Mouse (Mus musculus) heart, embryonic 12.5 days (tissue): ENCODE measurements around the gene Tmem150a. TPM values are rescaled to one million over a fixed set of nuclear protein-coding genes. Genes with fewer than 3 reads are reported as not detected.
A peak's percentile ranks its signal among the peaks of the same experiment; 100 is the strongest.

ENCODE experiments used
- ATAC-seq: fragments of 200-750 bp; cut with Nextera tagmentation; 2 replicates; pipeline ENCODE4 v1.8.0; 2017; ENCODE audit warnings: moderate TSS enrichment, moderate library complexity; ENCODE audit not compliant: insufficient number of reproducible peaks, low FRiP score
- H3K27ac ChIP-seq: fragments of 300-500 bp; sonication (generic); 2 replicates; pipeline ENCODE4 v1.5.1; 2016; ENCODE audit warnings: mild to moderate bottlenecking, moderate library complexity; ENCODE audit not compliant: poor library complexity, severe bottlenecking
- H3K27me3 ChIP-seq: fragments of 300-500 bp; sonication (generic); replicated peaks from 2 replicates; pipeline ENCODE4 v1.6.1; 2016; ENCODE audit warnings: mild to moderate bottlenecking, moderate library complexity
- H3K36me3 ChIP-seq: fragments of 300-500 bp; sonication (generic); 2 replicates; pipeline ENCODE4 v1.6.1; 2016; ENCODE audit warnings: mild to moderate bottlenecking, moderate library complexity
- H3K4me1 ChIP-seq: fragments of 300-500 bp; sonication (generic); replicated peaks from 2 replicates; pipeline ENCODE4 v1.6.1; 2016; ENCODE audit warnings: mild to moderate bottlenecking
- H3K4me2 ChIP-seq: fragments of 300-500 bp; sonication (generic); 2 replicates; pipeline ENCODE4 v1.6.1; 2016; ENCODE audit warnings: mild to moderate bottlenecking, moderate library complexity
- H3K4me3 ChIP-seq: fragments of 300-500 bp; sonication (generic); 2 replicates; pipeline ENCODE4 v1.5.1; 2016; ENCODE audit warnings: mild to moderate bottlenecking
- H3K9ac ChIP-seq: fragments of 300-500 bp; sonication (generic); 2 replicates; pipeline ENCODE4 v1.6.1; 2016; ENCODE audit warnings: mild to moderate bottlenecking, moderate library complexity
- H3K9me3 ChIP-seq: fragments of 300-500 bp; sonication (generic); replicated peaks from 2 replicates; pipeline ENCODE4 v1.6.1; 2016; ENCODE audit warnings: mild to moderate bottlenecking, moderate library complexity
- WGBS: fragments of 180-500 bp; shearing (Covaris S2); methylation state at CpG from one replicate; pipeline ENCODE4 v1.1.7; 2016; 5-methylcytosine and 5-hydroxymethylcytosine counted together
- polyA plus RNA-seq: library from polyadenylated mRNA; unstranded; fragments of >200 nt; fragmentation: Nextera tagmentation; extraction: Ambion mirVana; gene quantifications from 2 replicates; pipeline ENCODE4 v1.2.1, GENCODE M21; 2016

Gene Tmem150a
- polyA plus RNA-seq, 1 experiment from 2014 or later, result 13.5 TPM

DNA sequence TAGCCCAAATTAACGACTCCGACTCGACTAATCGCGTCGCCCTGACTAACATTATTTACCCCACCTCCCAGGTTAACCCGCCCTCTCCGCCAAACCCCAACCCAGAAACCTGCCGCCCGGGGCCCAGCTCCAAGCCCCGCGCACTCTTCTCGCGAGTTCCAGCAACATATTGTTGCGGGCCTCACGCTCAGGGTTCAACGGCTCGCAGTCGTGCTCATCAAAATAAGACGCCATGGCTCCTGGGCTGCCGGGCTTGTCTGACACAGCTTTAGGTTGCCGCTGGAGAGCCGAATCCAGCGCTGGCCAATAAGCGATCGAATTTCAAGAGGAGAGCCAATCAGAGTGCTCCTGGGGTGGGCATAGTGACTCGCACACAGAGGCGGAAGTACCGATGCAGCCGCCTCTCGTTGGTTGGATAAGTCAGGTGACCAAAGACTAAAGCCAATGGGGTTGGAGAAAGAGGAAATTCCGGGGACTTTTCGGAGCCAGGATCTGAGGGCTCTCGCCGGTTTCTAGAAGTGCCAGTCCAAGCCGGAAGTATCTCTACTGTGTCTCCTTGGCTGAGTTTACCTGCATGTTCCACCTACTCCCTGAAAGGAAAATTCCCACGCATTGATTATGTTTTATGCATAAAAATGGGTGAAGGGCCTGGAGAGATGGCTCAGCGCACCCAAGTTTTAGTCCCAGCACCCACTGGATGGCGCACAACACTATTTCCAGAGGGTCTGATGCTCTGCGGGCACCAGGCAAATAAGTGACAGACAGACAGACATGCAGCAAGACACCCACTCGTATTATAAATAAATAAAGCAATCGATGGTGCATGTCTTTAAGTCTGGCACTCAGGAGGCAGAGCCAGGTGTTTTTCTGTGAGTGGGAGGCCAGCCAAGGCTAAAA is 7.1 kb downstream of the Tmem150a start:
- Histone ChIP-seq H3K27ac (peak overlapping the region; percentile 78), H3K4me2 (peak overlapping the region; percentile 84), H3K36me3 (peaks cover 29% of the 10 kb centered on the region), H3K4me3 (peak overlapping the region; percentile 85), H3K9ac (peak overlapping the region; percentile 87), H3K4me1 (peaks cover 26% of the 10 kb centered on the region), H3K27me3 (no peaks in the 10 kb centered on the region), H3K9me3 (no peaks in the 10 kb centered on the region)
- WGBS, result under 1% methylated on average over 42 of the region's 42 CpGs
- peak; percentile 98 for ATAC-seq

DNA sequence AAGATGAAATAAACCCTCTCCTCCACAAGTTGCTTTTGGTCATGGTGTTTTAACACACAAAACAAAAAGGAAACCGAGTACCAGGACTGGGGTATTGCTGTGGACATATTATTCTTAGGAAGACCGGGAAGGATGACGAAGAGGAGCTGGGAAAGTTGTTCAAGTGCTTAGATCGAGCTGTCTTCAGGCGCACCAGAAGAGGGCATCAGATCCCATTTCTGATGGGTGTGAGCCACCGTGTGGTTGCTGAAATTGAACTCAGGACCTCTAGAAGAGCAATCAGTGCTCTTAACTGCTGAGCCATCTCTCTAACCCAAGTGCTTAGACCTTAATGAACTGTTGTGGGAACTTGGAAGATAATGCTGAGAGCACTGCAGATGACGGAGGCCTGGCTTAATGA is 8.8 kb downstream of the Tmem150a start:
- no peak for ATAC-seq
- Histone ChIP-seq H3K4me2 (no peak overlapping the region), H3K27me3 (no peaks in the 10 kb centered on the region), H3K9me3 (no peaks in the 10 kb centered on the region), H3K36me3 (peaks cover 24% of the 10 kb centered on the region), H3K4me1 (peaks cover 17% of the 10 kb centered on the region), H3K27ac (no peak overlapping the region), H3K9ac (no peak overlapping the region), H3K4me3 (no peak overlapping the region)
- 39% methylated on average over 7 of the region's 7 CpGs for WGBS

DNA sequence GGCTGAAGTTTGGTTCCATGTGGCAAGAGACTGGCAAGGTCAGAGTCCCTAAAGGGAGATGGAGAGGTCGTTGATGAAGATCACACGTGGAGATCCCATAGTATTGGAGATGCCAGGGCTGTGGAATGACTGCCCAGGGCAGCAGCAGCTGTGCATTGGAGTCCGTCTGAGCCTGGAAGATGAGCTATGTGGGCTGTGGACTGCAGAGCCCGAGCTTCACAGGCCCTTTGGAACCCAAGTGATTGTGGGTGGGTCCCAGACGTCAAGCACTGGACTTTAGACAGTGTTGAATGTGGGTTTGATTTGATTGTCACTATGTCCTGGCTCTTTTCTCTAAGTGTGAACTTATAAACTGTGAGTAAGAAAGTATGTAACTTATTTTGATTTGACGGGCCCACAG is 9.7 kb downstream of the Tmem150a start:
- no peak overlapping the region for H3K27ac ChIP-seq
- ATAC-seq, result no peak
- H3K36me3 ChIP-seq, result peaks cover 16% of the 10 kb centered on the region
- H3K4me2 ChIP-seq, result no peak overlapping the region
- H3K9ac ChIP-seq, result no peak overlapping the region
- H3K4me3 ChIP-seq, result no peak overlapping the region
- peaks cover 23% of the 10 kb centered on the region for H3K4me1 ChIP-seq
- H3K27me3 ChIP-seq, result no peaks in the 10 kb centered on the region
- 68% methylated on average over 6 of the region's 6 CpGs for WGBS
- no peaks in the 10 kb centered on the region for H3K9me3 ChIP-seq

DNA sequence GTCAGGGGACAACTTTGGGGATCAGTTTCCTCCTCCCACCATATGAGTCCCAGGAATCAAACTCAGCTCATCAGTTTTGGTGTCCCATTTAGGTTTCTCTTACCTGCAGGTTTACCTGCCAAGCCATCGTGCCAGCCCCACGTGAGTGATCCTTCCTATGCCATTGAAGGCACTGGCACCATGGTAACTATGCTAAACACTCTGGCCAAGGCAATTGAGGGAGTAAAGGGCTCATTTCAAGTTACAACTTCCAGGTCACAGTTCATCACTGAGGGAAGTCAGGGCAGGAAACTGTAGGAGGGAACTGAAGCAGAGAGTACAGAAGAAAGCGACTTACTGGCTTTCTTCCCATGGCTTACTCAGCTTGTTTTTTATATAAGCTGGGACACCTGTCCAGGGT is 11.1 kb downstream of the Tmem150a start:
- Histone ChIP-seq H3K9me3 (no peaks in the 10 kb centered on the region), H3K27me3 (no peaks in the 10 kb centered on the region), H3K9ac (no peak overlapping the region), H3K4me1 (peaks cover 24% of the 10 kb centered on the region), H3K36me3 (peaks cover 9% of the 10 kb centered on the region), H3K27ac (no peak overlapping the region), H3K4me2 (no peak overlapping the region), H3K4me3 (no peak overlapping the region)
- 59% methylated on average over 3 of the region's 3 CpGs for WGBS
- no peak for ATAC-seq

DNA sequence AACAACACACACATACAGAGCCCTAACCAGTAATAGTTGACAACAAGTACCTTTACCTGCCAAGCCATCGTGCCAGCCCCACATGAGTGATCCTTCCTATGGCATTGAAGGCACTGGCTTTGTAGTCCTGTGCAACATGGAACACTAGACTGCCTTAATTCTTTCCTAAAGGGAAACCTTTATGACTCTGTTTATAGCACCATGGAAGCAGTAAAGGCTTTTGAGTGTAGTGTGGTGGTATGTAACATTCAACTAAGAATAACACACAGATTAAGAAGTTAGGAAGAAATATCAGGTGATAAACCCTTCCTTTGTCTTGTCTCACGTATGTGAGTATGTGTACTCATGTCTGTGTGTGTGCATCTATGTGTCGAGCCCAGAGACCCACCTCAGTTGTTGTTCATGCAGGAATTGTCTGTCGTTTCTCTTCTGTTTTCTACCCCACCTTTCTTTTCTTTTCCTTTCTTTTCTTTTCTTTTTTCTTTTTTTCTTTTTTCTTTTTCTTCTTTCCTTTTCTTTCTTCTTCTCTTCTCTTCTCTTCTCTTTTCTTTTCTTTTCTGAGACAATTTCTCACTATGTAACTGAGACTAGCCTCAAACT is 11.7 kb downstream of the Tmem150a start, which contains the start of gene Rnf181:
Gene Rnf181, minus strand, starts transcription at position 113 of the 600 bp plus-strand sequence.
- no peak within 1 kb of the TSS for H3K4me3 ChIP-seq
- peaks cover 24% of the 10 kb centered on the region for H3K4me1 ChIP-seq
- 68% methylated on average over 4 of the region's 4 CpGs for WGBS
- H3K27me3 ChIP-seq, result no peaks in the 10 kb centered on the region
- peaks cover 9% of the 10 kb centered on the region for H3K36me3 ChIP-seq
- H3K9me3 ChIP-seq, result no peaks in the 10 kb centered on the region
- no peak within 1 kb of the TSS for H3K27ac ChIP-seq
- ATAC-seq, result no peak
- H3K9ac ChIP-seq, result no peak within 1 kb of the TSS
- no peak within 1 kb of the TSS for H3K4me2 ChIP-seq

DNA sequence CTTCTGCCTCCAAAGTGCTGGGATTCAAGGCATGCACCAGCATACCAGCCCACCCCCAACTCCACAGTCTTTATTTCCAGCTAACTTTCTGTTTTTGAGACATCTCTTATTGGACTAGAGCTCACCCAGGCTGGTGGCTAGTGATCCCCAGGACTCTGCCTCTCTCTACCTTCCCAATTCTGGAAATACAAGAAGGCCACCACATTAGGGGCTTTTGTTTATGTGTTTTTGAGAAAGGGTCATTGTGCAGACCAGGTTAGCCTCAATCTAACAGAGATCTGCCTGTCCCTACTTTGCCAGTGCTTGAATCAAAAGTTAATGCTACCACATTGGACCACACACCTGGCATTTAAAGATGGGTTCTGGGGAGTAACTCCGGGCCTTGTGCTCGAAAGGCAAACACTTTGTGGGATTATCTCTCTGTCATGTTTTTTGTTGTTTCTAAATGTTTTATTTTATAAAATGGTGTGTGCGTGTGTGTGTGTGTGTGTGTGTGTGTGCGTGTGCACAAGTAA is 12.3 kb downstream of the Tmem150a start:
- WGBS, result 71% methylated on average over 4 of the region's 4 CpGs

DNA sequence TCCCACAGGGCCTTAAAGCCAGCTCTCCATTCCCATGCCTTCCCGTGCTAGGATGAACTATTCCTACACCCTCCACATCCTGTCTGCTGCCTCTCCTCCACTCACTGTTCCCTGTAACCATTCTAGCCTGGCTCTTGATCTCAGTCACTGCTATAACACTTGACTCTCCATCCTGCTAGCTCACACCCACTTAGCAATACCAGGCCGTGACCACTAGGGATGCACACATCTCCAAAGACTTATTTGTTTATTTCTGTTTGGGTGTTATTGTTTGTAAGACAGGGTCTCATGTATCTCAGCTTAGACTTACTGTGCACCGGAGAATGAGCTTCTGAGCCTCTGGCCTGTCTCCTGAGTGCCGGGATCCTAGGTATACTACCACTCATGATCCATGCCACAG is 14.3 kb downstream of the Tmem150a start:
- H3K4me2 ChIP-seq, result no peak overlapping the region
- H3K9ac ChIP-seq, result no peak overlapping the region
- 74% methylated on average over 4 of the region's 4 CpGs for WGBS
- no peaks in the 10 kb centered on the region for H3K9me3 ChIP-seq
- H3K27ac ChIP-seq, result no peak overlapping the region
- peaks cover 47% of the 10 kb centered on the region for H3K4me1 ChIP-seq
- H3K4me3 ChIP-seq, result no peak overlapping the region
- no peaks in the 10 kb centered on the region for H3K27me3 ChIP-seq
- peaks cover 9% of the 10 kb centered on the region for H3K36me3 ChIP-seq
- ATAC-seq, result no peak

More for the DNA sequence above, 12.3 kb downstream of the Tmem150a start:
- no peaks in the 10 kb centered on the region for H3K9me3 ChIP-seq
- peaks cover 9% of the 10 kb centered on the region for H3K36me3 ChIP-seq
- H3K27me3 ChIP-seq, result no peaks in the 10 kb centered on the region
- ATAC-seq, result no peak
- no peak overlapping the region for H3K4me2 ChIP-seq
- no peak overlapping the region for H3K4me3 ChIP-seq
- no peak overlapping the region for H3K27ac ChIP-seq
- no peak overlapping the region for H3K9ac ChIP-seq
- H3K4me1 ChIP-seq, result peaks cover 29% of the 10 kb centered on the region

DNA sequence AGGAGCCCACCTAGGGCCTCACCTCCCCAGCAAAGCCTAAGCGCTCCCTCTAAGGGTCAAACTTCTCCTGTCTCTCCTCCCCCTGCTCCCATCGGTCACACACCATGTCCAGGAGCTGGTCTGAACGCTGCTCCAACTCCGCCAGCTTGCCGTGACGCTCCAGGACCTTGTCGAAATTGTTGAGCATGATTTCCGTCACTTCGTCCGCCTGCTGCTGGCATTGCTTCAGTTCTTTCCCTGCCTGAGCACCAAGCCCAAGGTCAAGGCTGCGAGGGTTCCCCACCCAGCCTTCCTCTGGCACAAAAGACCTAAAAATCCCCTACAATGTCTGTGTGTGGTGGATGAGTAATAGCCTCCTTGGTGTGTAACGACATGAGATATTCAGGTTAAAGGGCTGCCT is 14.8 kb downstream of the Tmem150a start:
- peaks cover 9% of the 10 kb centered on the region for H3K36me3 ChIP-seq
- no peaks in the 10 kb centered on the region for H3K9me3 ChIP-seq
- H3K27ac ChIP-seq, result peak overlapping the region; percentile 89; the same call in 1 of the 2 replicates
- no peak overlapping the region for H3K4me2 ChIP-seq
- no peak overlapping the region for H3K9ac ChIP-seq
- H3K27me3 ChIP-seq, result no peaks in the 10 kb centered on the region
- WGBS, result 70% methylated on average over 12 of the region's 12 CpGs
- no peak for ATAC-seq
- peaks cover 50% of the 10 kb centered on the region for H3K4me1 ChIP-seq
- no peak overlapping the region for H3K4me3 ChIP-seq

DNA sequence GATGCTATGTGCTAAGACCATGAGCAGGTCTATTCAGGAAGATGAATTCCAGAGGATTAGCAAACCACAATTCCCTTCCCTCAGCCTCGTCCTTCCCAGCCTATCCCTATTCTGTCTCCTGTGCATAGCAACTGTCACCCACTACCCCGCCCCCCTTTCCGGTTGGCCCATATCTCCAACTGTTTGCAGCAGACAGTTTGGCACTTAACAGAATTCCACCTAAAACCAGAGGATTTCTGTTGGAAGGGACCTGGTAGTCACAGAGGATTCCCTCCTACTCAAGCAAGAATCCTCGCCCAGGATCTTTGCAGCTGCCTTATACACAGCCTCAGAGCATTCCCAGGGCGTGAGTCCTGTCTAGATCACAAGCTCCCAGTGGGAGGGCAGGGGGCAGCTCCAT is 15.9 kb downstream of the Tmem150a start:
- H3K36me3 ChIP-seq, result peaks cover 12% of the 10 kb centered on the region
- peak overlapping the region; percentile 17; the same call in 1 of the 2 replicates for H3K4me2 ChIP-seq
- H3K27ac ChIP-seq, result peak overlapping the region; percentile 89
- WGBS, result 28% methylated on average over 5 of the region's 5 CpGs
- peaks cover 50% of the 10 kb centered on the region for H3K4me1 ChIP-seq
- ATAC-seq, result peak; percentile 49; the same call in 1 of the 2 replicates
- H3K4me3 ChIP-seq, result no peak overlapping the region
- no peak overlapping the region for H3K9ac ChIP-seq
- no peaks in the 10 kb centered on the region for H3K9me3 ChIP-seq
- H3K27me3 ChIP-seq, result no peaks in the 10 kb centered on the region

DNA sequence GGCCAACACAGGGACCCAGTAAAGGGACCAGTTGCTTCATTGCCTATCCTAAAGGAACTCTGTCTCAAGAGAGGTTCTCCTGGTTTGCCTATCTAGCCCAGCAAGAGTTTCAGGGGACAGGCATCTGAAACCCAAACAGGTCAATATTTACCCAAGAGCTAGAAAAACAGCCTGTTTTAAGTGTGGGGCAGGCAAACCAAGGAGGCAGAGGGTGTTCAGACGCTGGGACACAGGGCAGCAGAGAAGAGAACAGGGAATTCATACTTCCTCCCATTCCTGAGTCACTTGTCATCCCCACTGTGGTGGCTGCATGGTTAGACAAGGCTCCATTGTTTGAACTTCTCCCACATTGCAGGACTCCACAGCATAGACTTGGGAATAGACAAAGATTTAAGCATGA is 16.3 kb downstream of the Tmem150a start:
- H3K36me3 ChIP-seq, result peaks cover 16% of the 10 kb centered on the region
- no peaks in the 10 kb centered on the region for H3K27me3 ChIP-seq
- peak overlapping the region; percentile 89 for H3K27ac ChIP-seq
- H3K4me1 ChIP-seq, result peaks cover 50% of the 10 kb centered on the region
- no peak for ATAC-seq
- no peaks in the 10 kb centered on the region for H3K9me3 ChIP-seq
- 21% methylated on average over 1 of the region's 1 CpGs for WGBS
- H3K9ac ChIP-seq, result no peak overlapping the region
- no peak overlapping the region for H3K4me3 ChIP-seq
- H3K4me2 ChIP-seq, result peak overlapping the region; percentile 17; the same call in 1 of the 2 replicates

DNA sequence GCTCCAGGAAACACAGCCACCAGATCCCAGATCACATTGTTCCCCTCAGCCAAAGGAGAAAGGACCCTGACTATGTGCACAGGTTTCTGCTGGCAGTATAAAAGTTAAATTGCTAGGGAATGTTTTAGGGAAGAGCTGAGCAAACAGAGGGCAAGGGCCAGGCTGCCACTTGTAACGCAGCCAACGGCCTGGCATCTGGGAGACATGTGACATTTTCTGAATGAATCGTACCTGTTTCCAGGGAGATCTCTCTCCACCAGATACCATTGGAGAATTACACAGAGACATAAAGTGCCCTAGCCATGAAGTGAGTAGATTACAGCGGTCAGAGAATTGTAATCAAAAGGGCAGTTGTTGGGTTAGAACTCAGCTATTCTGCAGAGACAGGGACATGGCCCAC is 17.9 kb downstream of the Tmem150a start:
- Histone ChIP-seq H3K4me1 (peaks cover 50% of the 10 kb centered on the region), H3K27ac (peak overlapping the region; percentile 64; the same call in 1 of the 2 replicates), H3K27me3 (no peaks in the 10 kb centered on the region), H3K9ac (no peak overlapping the region), H3K4me3 (no peak overlapping the region), H3K36me3 (peaks cover 18% of the 10 kb centered on the region), H3K4me2 (no peak overlapping the region), H3K9me3 (no peaks in the 10 kb centered on the region)
- ATAC-seq, result no peak
- WGBS, result 81% methylated on average over 4 of the region's 4 CpGs
